Mouse (Mus musculus) heart, embryonic 10.5 days (tissue): ENCODE data around the gene Gpr3. TPM values are rescaled to one million over a fixed set of nuclear protein-coding genes. Genes with fewer than 3 reads are reported as not detected.
A peak's percentile ranks its signal among the peaks of the same experiment; 100 is the strongest.

Source experiments
- DNase-seq: peaks from one replicate; pipeline ENCODE4 v3.0.0-alpha.2; 2017; ENCODE audit warnings: low spot score
- H3K27ac ChIP-seq: fragments of 300-500 bp; sonication (generic); 2 replicates; pipeline ENCODE4 v1.5.1; 2016; ENCODE audit warnings: mild to moderate bottlenecking
- H3K27me3 ChIP-seq: fragments of 300-500 bp; sonication (generic); 2 replicates; pipeline ENCODE4 v1.6.1; 2016; ENCODE audit warnings: mild to moderate bottlenecking; ENCODE audit not compliant: poor library complexity, insufficient read depth, severe bottlenecking
- H3K36me3 ChIP-seq: fragments of 300-500 bp; sonication (generic); 2 replicates; pipeline ENCODE4 v1.6.1; 2016; ENCODE audit warnings: mild to moderate bottlenecking, moderate library complexity
- H3K4me1 ChIP-seq: fragments of 300-500 bp; sonication (generic); 2 replicates; pipeline ENCODE4 v1.6.1; 2016; ENCODE audit warnings: mild to moderate bottlenecking
- H3K4me3 ChIP-seq: fragments of 300-500 bp; sonication (generic); 2 replicates; pipeline ENCODE4 v1.5.1; 2016; ENCODE audit warnings: mild to moderate bottlenecking, moderate library complexity
- H3K9me3 ChIP-seq: fragments of 300-500 bp; sonication (generic); 2 replicates; pipeline ENCODE4 v1.6.1; 2016; ENCODE audit warnings: mild to moderate bottlenecking, moderate library complexity
- WGBS: fragments of 180-500 bp; shearing (Covaris S2); methylation state at CpG from one replicate; pipeline ENCODE4 v1.1.7; 2016; 5-methylcytosine and 5-hydroxymethylcytosine counted together
- microRNA-seq: library from miRNA; unstranded; fragments of <30 nt; microRNA quantifications from one replicate; pipeline ENCODE4, GENCODE M21; 2017
- polyA plus RNA-seq: library from polyadenylated mRNA; unstranded; fragments of >200 nt; fragmentation: Nextera tagmentation; extraction: Ambion mirVana; gene quantifications from 2 replicates; pipeline ENCODE4 v1.2.1, GENCODE M21; 2016

Gpr3 gene
- polyA plus RNA-seq, 1 experiment from 2014 or later = 0.09 TPM

DNA sequence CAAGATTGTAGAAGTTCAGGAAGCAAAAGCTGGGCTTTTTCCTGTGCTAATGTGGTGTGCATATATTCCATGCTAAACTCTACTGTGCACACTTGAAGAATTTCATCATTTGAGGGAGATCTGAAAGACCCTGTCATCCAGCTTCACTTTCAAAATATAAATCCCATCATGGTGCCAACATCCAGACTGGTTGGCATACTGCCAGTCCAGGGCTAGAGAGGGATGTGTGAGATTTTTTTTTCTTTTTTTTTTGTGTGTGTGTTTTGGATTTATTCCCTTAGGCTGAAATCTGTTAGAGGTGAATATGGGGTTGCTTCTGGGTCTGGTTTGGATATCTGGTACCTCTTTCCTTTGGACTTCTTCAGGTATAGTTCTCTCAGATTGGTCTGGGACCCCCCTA lies 41.7 kb downstream of the Gpr3 start:
- DNase-seq = peak; percentile 11

GRCm38 (mm10) chr4:133170056-133170524 lies 42.2 kb downstream of the Gpr3 start:
- DNase-seq = peak; percentile 47
- Histone ChIP-seq H3K4me3 (no peak overlapping the region), H3K27ac (no peak overlapping the region; the same call in 1 of the 2 replicates), H3K27me3 (no peaks in the 10 kb centered on the region), H3K4me1 (peaks cover 31% of the 10 kb centered on the region), H3K9me3 (no peaks in the 10 kb centered on the region), H3K36me3 (peaks cover 13% of the 10 kb centered on the region)
- WGBS = 76% methylated on average over 3 of the region's 3 CpGs

More for the DNA sequence above, 41.7 kb downstream of the Gpr3 start:
- Histone ChIP-seq H3K4me1 (peaks cover 36% of the 10 kb centered on the region), H3K36me3 (peaks cover 11% of the 10 kb centered on the region; the same call in 1 of the 2 replicates), H3K9me3 (no peaks in the 10 kb centered on the region), H3K27me3 (no peaks in the 10 kb centered on the region), H3K27ac (no peak overlapping the region), H3K4me3 (no peak overlapping the region)

DNA sequence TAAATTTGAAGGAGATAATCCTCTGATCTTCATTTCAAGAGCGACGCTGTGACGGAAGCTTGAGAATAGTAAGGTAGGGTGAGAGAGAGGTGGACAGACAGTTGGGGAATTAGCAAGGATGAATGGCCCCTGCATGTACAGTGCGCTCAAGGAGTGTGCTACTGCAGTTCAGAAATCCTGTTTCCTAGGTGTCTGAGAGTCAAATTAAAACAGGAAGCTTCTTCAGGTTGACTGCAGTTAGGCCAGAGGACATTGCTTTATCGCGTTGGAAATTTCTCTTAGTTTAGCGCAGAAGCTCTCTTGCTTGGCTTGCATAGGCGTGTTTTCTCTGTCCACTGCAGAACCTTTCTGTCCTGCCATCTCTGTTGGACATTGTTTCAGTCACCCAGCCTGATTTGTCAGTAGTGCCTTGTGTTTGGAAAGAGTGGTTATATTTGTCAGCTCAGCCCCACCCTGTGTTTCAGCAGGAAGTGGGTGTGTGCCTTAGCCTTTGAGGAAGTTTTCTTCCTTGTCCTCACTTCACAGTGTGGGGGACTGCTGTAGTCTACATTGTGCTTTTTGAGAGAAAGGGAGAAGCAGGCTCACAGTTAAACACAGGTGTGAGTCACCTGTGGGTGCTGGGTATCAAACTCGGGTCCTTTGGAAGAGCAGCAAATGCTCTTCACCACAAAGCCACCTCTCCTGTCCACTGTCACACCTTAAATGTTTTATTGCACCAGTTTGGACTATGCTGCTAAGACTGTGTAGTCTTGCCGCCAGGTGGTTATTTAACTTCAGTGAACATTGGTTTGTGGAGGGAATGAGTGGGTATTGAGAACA lies 42.9 kb downstream of the Gpr3 start:
- WGBS = 77% methylated on average over 10 of the region's 10 CpGs
- H3K36me3 ChIP-seq = peaks cover 20% of the 10 kb centered on the region
- H3K4me3 ChIP-seq = no peak overlapping the region
- DNase-seq = peak; percentile 66
- no peaks in the 10 kb centered on the region for H3K27me3 ChIP-seq
- peaks cover 27% of the 10 kb centered on the region for H3K4me1 ChIP-seq
- H3K27ac ChIP-seq = peak overlapping the region; percentile 39; the same call in 1 of the 2 replicates
- H3K9me3 ChIP-seq = no peaks in the 10 kb centered on the region

GRCm38 (mm10) chr4:133166773-133167172 lies 45.6 kb downstream of the Gpr3 start:
- peak; percentile 74 for DNase-seq
- Histone ChIP-seq H3K4me3 (no peak overlapping the region), H3K27ac (peak overlapping the region; percentile 56; the same call in 1 of the 2 replicates), H3K4me1 (peaks cover 17% of the 10 kb centered on the region), H3K27me3 (no peaks in the 10 kb centered on the region), H3K36me3 (peaks cover 25% of the 10 kb centered on the region), H3K9me3 (no peaks in the 10 kb centered on the region)
- 68% methylated on average over 9 of the region's 9 CpGs for WGBS

- no peak for DNase-seq
- Histone ChIP-seq H3K9me3 (no peaks in the 10 kb centered on the region), H3K4me3 (no peak overlapping the region), H3K27me3 (no peaks in the 10 kb centered on the region), H3K4me1 (peaks cover 24% of the 10 kb centered on the region), H3K27ac (no peak overlapping the region), H3K36me3 (peaks cover 24% of the 10 kb centered on the region)
- 76% methylated on average over 6 of the region's 6 CpGs for WGBS
Measured at GRCm38 (mm10) chr4:133162196-133162595, 50.1 kb downstream of the Gpr3 start.

DNA sequence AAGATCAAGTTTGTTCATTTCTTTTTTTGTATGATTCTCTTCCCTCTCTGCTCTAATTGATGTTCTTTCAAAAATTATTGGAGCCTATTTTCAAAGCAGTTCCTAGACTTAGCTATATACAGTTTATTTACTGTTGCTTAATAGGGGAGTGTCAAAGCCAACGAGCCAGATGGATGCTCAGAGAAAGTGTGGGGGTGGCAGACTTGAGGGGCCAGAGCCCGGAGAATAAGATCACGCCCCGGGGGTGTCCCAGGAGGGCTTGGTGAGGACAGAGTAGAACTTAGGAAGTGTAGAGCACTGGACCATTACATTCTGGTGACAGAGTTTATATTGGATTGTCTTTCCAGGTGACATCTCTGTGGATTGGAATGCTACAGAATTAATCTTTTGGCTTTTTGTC lies 51.5 kb downstream of the Gpr3 start:
- Histone ChIP-seq H3K4me1 (peaks cover 28% of the 10 kb centered on the region), H3K4me3 (no peak overlapping the region), H3K9me3 (no peaks in the 10 kb centered on the region), H3K27me3 (no peaks in the 10 kb centered on the region), H3K27ac (no peak overlapping the region), H3K36me3 (peaks cover 22% of the 10 kb centered on the region)
- DNase-seq = no peak
- WGBS = 79% methylated on average over 4 of the region's 4 CpGs

- DNase-seq = no peak
- no peak overlapping the region for H3K4me3 ChIP-seq
- 90% methylated on average over 8 of the region's 8 CpGs for WGBS
- H3K9me3 ChIP-seq = no peaks in the 10 kb centered on the region
- H3K36me3 ChIP-seq = peaks cover 20% of the 10 kb centered on the region
- H3K27ac ChIP-seq = no peak overlapping the region
- no peaks in the 10 kb centered on the region for H3K27me3 ChIP-seq
- peaks cover 28% of the 10 kb centered on the region for H3K4me1 ChIP-seq
Measured at GRCm38 (mm10) chr4:133160211-133160610, 52.1 kb downstream of the Gpr3 start.

GRCm38 (mm10) chr4:133159646-133160045 lies 52.7 kb downstream of the Gpr3 start:
- Histone ChIP-seq H3K4me3 (no peak overlapping the region), H3K36me3 (peaks cover 14% of the 10 kb centered on the region), H3K27me3 (no peaks in the 10 kb centered on the region), H3K9me3 (no peaks in the 10 kb centered on the region), H3K27ac (no peak overlapping the region), H3K4me1 (peaks cover 32% of the 10 kb centered on the region)
- WGBS = 86% methylated on average over 4 of the region's 4 CpGs
- DNase-seq = no peak

Small RNAs within 50 kb of the gene (microRNA-seq; reads per million reads assigned to microRNA genes)
- gene Mir7017 = 1.0 reads per million

Other genes with a start within 250 kb of the Gpr3 start
- gene Fgr, start 238.4 kb downstream of the Gpr3 start, polyA plus RNA-seq = 0.36 and 0.43 TPM in 2 replicates
- gene Ahdc1, start 201.3 kb downstream of the Gpr3 start, polyA plus RNA-seq = 8.4 and 12.2 TPM in 2 replicates
- 51.1 and 58.5 TPM in 2 replicates for gene Wasf2, start 82.0 kb downstream of the Gpr3 start, polyA plus RNA-seq
- 0.39 and 1.3 TPM in 2 replicates for gene Cd164l2, start 405 bp downstream of the Gpr3 start, polyA plus RNA-seq
- gene Map3k6, start 28.3 kb upstream of the Gpr3 start, polyA plus RNA-seq = 2.5 and 3.4 TPM in 2 replicates
- gene Sytl1, start 50.6 kb upstream of the Gpr3 start, polyA plus RNA-seq = 0.28 and 0.60 TPM in 2 replicates
- 66.8 and 75.2 TPM in 2 replicates for gene Tmem222, start 65.3 kb upstream of the Gpr3 start, polyA plus RNA-seq
- 13.4 and 14.2 TPM in 2 replicates for gene Wdtc1, start 140.9 kb upstream of the Gpr3 start, polyA plus RNA-seq
- 7.6 and 8.2 TPM in 2 replicates for gene Slc9a1, start 157.2 kb upstream of the Gpr3 start, polyA plus RNA-seq